Mouse (Mus musculus) hematopoietic stem cell, adult 5-6 weeks (primary cell): ENCODE measurements at regions not wholly inside any gene's neighbourhood (a gene's known extent, or its start where the extent isn't known, plus 50 kb on each side); places are given as distances from the start of the nearest gene placed in this dataset.
A peak's percentile ranks its signal among the peaks of the same experiment; 100 is the strongest.
"Not testable (repeated sequence)": the region's sequence is repeated elsewhere in the genome, so short reads cannot be mapped to it uniquely, and the experiment has no call there.

Experiments
- ATAC-seq, 2 experiments: fragments of 125-278 bp in 1 of 2; replicated peaks in 1 of 2; 2 replicates each; pipeline ENCODE4 v1.8.0; 2016 to 2017; ENCODE audit warnings: inconsistent platforms in 2 of 2, mild to moderate bottlenecking in 2 of 2, moderate number of reproducible peaks in 2 of 2, low read depth in 1 of 2, moderate TSS enrichment in 1 of 2; ENCODE audit not compliant: low FRiP score in 2 of 2, poor library complexity in 2 of 2, severe bottlenecking in 2 of 2, insufficient read depth in 1 of 2, low TSS enrichment in 1 of 2

DNA sequence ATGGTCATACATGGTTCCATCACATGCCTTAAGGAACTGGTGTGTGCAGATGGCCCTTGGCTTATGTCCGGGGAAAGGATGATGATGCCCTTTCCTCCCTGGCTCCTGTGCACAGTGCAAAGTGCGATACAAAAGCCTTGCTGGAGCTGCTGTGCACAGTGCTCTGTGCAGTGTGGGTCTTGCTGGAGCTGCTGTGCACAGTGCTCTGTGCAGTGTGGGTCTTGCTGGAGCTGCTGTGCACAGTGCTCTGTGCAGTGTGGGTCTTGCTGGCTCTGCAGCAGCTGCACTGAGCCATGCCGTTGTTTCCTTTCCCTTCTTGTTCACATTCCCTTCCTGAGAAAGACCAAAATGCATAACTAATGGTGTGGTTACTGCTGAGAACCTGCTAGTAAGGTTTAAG, 81.2 kb upstream of the Shb start:
- not testable (repeated sequence) for ATAC-seq

GRCm38 (mm10) chr4:45612132-45612531, 79.9 kb upstream of the Shb start:
- ATAC-seq = peak in 1 of 2 experiments; percentile 56; a peak in 2 of 4 replicates

DNA sequence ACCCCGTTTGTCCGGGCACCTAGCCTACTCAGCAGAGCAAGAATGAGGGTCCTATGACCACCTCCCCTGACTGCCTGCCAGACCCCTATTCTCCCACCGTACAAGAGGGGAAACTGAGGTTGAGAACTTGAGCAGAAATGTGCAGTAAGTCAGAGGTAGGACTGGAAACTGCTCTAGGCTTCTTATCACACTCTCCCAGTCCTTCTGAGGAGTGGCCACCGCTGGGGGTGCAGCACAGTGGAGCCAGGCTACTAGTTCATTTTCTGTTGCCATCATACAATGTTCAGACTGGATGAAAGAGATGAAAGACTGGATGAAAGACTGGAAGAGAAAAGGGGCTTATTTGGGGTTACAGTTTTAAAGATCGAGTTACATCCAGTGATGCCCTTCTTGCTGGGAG, 78.7 kb upstream of the Shb start:
- ATAC-seq = no peak

- ATAC-seq = peak in 1 of 2 experiments; percentile 36; a peak in 1 of 4 replicates
Measured at GRCm38 (mm10) chr4:45606578-45606977, 74.3 kb upstream of the Shb start.

DNA sequence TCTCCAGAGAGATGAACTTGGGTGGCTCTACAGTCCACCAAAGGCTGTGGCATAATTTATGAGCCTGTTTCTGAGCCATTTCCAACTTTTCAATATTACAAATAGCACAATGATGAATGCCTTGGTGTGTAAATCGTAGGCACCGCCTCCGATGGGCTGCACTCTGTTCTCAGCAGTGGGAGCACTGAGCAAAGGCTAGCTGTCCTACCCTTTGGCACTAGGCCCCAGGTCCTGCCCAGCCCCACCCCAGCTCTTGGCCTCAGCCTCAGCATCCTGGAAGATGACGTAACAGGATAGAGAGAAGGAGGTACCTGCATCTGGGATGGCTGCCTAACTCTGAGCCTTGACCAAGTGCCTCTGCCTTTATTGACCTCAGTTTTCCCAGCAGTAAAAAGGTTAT, 73.4 kb upstream of the Shb start:
- no peak for ATAC-seq

DNA sequence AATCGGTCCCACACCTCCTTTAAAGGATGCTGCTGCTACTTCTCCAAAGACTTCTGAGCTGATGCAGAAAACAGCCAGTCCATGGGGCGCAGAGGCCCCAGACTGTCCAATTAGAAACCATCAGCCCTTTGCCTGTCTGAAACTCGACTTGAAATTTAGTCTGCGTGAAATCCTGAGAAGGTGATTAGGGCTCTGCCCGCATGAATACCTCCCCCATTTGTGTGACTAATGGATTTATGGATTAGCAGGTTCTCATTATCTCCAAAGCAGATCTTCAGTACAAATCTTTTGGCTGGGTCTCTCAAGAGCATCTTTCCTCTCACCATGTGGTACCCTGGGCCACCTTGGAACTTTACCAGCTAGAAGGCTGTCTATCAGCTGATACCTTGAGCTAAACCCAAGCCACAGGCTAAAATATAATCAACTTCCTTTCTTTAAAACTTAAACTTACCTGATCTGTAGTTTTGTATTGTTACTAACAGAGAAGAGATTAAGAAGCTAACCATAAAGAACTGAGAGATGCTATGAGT, 72.1 kb upstream of the Shb start:
- ATAC-seq = no peak

DNA sequence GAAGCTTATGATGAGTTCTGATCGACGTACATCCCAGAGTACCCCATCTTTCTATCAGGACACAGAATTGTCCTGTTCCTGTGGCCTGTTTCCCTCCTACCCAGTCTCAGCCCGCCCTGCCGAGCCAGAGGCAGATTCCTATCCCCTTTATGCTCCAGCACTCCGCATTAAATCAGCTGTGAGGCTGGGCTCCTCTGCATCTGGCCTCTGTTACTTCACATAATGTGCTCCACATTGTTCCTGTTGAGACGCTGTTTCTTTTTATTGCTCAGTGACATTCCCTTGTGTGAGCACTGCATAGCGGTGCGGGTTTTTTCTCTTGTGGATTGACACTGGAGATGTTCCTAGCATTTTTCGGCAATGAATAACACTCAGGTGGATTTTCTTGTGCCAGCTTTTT, 68.2 kb upstream of the Shb start:
- ATAC-seq = no peak

DNA sequence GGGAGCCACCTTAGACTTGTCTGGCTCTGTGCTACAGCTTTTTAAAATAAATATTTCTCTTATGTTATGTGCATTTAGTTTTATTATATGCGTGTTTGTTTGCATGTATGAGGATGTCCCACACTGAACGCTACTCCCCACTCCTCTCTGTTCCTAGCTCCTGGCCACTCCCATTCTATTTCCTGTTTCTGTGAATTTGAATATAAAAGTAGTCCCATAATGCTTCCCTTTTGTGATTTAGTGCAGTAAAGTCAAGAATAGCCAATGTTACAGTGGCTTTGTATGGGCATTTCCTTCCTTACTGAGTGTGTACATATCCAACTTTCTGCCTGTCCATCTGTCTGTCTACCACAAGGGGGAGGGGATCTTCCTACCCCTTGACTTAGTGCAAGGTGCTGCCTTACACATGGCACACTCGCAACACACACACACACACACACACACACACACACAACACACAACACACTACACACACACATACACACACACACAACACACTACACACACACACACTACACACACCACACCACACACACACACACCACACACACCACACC, 61.2 kb upstream of the Shb start:
- peak; percentile 60 to 66 for ATAC-seq

GRCm38 (mm10) chr4:45592766-45593165, 60.5 kb upstream of the Shb start:
- no peak for ATAC-seq

DNA sequence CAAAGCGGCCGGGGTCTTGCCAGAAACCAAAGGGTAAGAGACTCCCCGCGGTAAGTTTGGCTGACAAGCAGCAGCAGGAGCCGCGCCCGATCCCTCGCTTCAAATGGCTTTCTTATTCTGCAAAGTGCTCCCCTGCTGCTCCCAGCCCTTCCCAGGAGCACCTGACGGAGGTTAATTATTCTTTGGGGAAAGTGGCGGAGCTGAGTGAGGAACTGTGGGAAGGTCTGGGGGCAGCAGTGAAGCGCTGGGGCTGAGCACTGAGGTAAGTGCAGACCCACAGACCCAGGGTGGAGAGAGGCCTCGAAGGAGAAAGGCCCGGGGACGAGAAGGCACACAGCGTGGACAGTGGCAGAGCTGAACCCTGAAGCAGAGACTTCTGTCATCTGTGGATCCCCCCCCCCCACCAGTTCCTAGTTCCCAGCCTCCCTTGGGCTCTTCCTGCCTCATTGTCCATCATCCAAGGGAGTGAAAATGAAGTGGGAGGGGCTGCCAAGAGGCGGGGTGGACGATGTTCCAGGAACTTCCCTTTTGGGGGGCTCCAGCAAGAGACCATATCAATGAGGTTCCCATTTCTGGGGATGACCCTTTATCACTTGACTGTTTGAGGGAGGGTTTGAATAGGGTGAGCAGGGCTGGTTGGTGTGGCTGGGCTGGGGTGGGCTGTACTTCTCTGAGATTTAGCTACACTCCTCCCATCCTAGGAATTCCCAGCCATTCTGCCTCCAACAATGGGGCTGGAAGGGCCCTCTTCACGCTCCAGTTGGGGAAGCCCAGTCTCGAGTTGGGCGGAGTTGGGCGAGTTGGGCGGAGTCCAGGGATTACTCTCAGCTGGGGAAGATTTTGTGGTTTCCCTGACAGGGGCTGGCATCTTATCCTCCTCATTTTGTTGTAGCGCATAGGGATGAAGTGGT, 59.4 kb upstream of the Shb start:
- no peak for ATAC-seq

DNA sequence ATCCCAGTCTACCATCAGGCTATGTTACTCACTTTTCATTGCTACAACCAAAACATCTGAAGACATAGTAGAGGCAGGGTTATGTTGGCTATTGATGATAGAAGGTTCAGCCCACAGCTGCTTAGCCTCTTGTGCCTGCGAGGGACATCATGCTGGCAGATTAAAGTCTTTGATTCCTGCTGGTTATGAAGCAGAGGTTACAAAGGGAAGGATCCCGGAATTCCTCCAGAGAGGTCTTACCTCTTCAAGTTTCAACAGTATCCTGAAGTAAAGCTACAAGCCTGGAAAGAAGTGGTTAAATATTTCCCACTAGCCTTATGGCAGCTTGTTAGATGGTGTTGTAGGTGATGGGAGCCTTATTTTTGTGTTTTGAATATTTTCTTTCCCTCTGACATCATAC, 58.6 kb upstream of the Shb start:
- ATAC-seq = no peak

DNA sequence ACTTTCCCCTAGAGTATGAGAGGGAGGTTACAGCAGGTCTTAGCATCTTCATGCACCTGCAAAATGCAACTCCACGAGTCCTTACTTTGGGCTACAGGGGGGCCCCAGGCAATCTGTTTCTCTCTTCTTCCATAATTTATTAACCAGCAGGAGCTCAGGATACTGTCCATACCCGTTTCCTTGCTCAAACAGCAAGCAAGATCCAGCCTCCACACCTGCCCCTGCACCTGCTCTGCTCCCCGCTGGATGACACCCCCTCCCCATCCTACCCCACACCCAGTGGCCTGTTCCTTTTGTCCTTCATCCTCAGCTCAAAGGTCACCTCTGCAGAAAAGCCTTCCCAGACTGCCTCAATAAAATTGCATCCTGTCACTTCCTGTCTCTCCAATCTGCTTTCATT, 56.1 kb upstream of the Shb start:
- no peak for ATAC-seq

- ATAC-seq = no peak
Measured at GRCm38 (mm10) chr4:45587202-45587601, 54.9 kb upstream of the Shb start.

- 0 out of 4 replicates have a peak, but pooled peaks of 1 of the 2 experiments have one; percentile 7 for ATAC-seq
Measured at GRCm38 (mm10) chr4:45586310-45586709, 54.0 kb upstream of the Shb start.

DNA sequence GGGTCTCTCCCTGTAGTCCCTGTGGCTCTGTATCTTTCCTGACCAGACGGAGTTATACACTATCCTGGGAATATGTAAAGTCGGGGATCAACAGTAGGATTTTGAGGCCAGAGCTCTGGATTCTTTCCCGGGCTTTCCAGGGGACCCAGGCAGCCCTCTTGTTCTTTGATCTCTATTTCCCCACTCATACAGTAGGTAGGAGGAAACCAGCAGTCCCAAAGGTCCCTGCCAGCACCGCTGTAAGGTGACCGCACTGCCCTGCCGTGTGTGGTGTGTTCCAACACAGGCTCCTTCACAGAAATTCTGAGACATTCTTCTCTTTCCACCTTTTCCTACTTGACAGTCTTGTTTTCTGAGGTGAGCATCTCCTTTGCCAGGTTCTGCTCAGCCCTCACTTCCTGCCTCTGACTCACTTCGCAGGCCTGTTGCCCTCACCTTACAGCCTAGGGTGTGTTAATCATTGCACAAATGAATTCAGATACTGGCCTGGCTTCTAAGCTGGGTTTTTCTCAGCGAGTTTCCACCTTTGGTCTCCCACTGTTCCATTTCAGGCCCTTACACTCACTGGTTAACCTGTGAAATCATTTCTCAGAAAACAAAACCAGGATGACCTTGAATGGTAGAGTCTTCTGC, 53.0 kb upstream of the Shb start:
- ATAC-seq = no peak

- ATAC-seq = no peak
Measured at GRCm38 (mm10) chr4:45583966-45584365, 51.7 kb upstream of the Shb start.

DNA sequence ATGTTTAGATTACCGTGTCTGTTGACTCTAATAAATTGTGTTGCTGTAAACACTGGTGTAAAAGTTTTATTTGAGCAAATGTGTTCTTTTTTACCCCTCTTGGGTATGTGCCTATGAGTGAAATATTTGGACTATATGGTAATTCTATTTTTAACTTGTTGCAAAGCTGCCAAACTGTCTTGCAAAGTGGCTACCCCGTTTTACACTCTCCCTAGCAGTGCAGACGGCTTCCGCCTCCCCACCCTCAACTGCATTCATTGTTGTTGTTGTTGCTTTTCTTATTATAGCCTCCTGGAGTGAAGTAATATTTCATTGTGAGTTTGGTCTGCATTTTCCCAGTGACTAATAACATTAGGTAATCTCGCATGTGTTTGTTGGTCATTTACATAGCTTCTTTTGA, 50.2 kb upstream of the Shb start:
- no peak for ATAC-seq
